Mouse (Mus musculus) thymus, adult 2 months (tissue): ENCODE measurements around the gene Mrps26.

Source experiments
- CTCF ChIP-seq: fragments of 200-500 bp; IDR thresholded peaks from 2 replicates; pipeline ENCODE4 v1.5.1; 2012; ENCODE audit warnings: mild to moderate bottlenecking, control low read depth, low read length, moderate library complexity, borderline replicate concordance; ENCODE audit not compliant: control insufficient read depth, poor library complexity, insufficient read depth; ENCODE audit errors: extremely low read depth
- POLR2A ChIP-seq: fragments of 200-500 bp; IDR thresholded peaks from 2 replicates; pipeline ENCODE4 v1.6.1; 2012; ENCODE audit warnings: mild to moderate bottlenecking, low read length, control low read depth, moderate library complexity; ENCODE audit not compliant: control insufficient read depth, poor library complexity, insufficient read depth; ENCODE audit errors: extremely low read depth

- no peak for TF ChIP-seq CTCF
- no peak for TF ChIP-seq POLR2A
These were observed 7.2 kb upstream of the Mrps26 start for GRCm38 (mm10) chr2:130556292-130556691.
